Mouse (Mus musculus): ENCODE measurements around the gene Mcl1.
"Not testable (repeated sequence)": the region's sequence is repeated elsewhere in the genome, so short reads cannot be mapped to it uniquely, and the experiment has no call there.

The Mcl1 gene

DNA sequence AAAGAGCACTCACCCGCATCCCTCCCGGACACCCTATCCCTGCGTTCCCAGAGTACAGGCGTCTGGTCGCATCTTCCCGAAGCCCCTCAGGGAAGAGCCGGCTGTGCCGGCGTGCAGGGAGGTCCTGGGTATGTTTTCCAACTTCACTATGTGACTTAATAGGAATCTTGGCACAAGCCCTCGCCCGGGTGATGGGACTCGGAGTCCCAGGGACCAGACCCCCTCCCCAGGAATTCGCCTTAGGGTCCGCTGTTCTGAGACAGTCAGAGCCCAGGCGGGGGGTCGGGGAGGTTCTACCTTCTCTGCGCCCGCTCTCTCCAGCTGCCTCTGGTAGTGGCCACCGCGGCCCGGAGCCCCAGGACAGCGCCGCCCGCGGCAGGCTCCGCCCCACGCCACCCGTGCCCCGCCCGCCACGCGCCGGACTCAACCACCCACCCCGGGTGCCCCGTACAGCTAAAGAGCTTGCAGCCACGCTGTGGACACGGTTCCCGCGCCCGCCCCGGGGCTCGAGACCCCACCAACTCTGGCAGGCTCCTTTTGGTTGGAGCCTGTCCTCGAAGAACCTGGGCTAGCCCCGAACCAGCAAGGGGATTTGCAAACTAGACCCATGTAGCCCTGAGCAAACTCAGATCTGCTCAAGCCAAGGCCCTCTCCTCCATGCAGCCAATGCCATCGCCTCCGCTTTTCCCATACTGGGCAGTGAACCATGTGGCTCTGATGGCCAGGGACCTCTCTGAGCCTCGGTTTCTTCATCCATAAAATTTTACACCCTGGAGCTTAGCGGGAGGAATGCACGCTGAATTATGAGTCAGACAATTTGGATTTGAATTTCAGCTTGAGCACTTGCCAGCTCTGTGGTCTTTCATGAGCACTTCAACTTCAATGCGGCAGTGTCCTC lies 29.2 kb downstream of the Mcl1 start, which contains the start of gene Adamtsl4:
Gene Adamtsl4 (minus strand): TSS at position 394 of the 898 bp plus-strand sequence.
- peak; percentile 72 to 74 for DNase-seq

DNA sequence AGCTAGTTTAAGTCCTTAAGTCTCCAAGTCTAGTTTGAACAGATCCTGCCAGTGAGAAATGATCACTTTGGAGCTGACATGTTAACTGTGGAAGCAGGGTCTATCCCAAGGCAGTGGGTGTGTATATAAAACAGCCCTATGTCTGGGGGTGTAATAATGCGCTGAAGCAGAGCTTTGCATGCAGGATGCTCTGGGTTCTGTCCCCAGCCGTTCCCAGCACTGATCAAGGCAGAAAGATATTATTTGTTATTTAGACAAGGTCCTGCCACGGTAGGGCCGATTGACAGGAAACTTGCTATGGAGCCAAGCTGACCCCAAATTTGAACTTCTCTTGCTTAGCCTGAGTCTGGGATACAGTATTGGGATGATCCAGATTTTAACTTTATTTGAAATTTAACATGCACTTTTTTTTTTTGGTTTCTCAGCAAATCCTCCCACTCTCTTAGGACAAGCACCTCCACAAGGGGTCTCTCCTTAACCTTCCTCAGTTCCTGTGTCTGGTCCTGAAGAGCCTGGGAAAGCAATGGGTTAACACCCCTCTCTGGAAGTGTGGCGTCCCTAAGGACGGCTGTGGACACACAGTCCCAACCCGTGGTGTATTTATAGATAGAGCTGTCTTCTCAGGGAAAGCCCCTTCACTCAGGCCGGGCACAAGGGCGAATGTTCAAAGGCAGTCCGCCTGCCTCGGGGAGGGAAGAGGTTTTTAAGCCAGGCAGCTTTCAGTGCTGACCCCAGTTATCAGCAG lies 30.8 kb downstream of the Mcl1 start:
- no peak for DNase-seq

DNA sequence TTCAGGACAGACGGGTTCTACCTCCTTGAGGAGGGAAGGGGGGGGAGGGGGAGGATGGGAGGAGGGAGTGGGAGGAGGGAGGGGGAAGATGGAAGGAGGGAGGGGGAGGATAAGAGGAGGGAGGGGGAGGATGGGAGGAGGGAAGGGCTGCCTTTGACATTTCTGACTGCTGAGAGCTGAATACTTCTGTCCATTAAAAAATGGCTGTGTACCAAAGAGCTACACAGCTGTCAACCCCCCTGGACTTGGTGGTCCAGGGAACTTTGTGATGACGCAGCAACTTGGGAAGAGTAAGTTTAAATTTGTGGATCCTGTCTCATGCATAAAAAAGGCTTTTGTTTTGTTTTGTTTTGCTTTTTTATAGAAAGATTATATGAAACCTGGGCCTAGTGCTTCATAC lies 31.4 kb downstream of the Mcl1 start:
- no peak for DNase-seq

DNA sequence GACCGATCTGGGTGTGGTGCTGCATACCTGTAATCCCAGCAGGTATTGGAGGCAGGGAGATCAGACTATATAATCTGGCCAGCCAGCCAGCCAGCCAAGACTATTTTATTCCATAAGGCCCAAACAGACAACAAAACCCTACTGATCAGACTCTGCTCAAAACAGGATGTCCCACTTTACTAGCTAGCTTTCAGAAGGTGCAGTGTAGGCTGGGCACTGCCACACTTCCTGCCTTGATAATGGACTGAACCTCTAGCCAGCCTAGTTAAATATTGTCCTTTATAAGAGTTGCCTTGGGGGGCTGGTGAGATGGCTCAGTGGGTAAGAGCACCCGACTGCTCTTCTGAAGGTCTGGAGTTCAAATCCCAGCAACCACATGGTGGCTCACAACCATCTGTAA lies 32.0 kb downstream of the Mcl1 start:
- not testable (repeated sequence) for DNase-seq

DNA sequence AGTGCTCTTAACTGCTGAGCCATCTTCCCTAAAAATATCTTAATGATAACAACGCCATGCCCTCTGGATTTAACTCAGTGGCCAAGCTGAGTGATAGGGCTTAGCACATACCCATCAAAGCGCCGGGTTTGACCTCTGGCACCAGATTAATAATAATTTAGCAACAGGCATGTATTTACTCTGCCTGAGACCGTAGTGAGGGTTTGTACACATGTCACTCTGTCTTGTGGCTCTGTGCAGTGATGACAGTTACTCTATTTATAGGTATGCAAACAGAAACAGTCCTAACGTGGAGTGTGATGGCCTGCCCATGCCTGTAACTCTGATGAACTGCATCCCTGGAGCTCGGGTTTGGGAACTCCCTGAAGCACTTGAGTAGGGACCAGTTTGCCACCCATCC lies 34.1 kb downstream of the Mcl1 start:
- peak; percentile 23 to 28 for DNase-seq

DNA sequence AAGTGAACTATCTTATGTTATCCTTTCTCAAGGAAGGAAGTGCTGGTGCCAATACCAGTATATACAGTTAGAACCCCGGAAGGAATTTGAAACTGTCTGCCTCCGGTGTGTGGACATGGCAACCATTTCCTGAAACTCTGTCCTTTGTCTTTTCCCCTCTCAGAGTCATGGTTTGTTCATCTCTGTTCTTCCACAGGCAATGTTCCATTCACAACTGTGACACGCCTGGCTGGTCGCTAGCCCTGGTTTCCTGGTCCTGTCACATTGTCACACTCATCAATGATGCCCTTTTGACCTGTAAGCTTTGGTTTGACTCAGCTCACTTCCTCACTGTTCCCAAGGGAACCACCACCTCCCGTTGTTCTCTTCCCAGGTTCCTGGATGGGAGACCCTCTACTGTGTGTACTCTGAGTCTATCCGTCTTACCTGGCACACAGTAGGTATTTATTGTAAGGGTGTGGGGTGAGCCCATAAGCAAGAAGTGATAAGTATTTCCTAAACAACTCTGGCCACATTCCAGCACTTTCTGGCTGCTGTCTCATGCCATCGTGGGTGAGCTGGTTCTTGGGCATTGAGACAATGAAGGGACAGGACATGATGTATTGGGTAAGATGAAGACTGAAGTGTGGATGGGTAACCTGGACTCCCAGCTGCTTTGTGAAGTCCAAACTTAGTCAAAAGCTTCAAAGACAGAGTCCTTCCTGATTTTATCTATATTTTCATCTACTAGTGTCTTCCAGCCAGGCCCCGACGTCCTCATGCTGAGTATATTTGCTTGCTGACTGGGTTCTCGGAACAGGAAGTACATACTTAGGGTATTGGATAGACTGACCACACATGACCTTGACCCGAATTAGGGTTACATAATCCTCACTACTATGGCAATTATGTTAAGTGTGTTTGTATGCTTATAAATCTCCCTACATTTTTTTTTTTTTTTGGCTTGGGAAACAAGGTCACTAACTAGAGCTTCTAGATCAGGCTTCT lies 35.5 kb downstream of the Mcl1 start:
- DNase-seq: no peak

DNA sequence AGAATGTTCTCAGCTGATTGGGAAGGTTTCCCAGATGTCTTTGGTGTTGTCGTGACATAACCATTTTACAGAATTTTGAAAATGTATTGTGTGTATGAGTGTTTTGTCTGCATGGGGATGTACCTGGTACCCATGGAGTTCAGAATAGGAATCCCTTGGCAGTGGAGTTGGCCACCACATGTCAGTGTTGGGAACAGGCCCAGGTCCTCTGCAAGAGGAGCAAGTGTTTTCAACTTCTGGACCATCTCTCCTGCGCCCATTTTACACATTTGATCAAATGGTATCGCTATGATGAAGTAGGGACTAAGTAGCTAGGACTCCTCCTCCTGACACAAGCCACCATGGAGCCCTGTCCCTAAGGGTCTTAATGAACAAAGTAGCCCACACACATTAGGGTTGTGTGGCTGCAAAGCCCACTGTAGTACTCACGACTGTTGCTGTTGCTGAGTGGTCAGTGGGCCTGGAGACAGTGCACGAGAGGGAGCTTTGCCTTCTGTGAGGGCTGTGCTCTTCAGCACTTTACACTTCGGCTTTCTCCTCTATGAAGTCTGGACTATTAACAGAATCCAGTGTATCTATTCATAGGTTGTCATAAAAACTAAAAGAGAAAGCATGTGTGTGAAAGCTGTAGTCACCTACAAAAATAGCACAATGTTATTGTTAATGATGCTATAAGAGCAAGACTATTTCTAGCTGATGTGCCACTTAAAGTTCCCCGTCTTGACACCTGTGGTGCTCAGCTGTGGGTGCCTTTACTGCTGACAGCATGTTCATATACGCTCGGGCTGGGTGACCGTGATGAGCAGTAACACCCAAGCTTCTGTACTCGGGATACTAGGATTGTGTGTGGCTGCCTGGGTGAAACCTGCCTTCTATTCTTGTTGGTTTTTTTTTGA lies 36.5 kb downstream of the Mcl1 start:
- no peak for DNase-seq

DNA sequence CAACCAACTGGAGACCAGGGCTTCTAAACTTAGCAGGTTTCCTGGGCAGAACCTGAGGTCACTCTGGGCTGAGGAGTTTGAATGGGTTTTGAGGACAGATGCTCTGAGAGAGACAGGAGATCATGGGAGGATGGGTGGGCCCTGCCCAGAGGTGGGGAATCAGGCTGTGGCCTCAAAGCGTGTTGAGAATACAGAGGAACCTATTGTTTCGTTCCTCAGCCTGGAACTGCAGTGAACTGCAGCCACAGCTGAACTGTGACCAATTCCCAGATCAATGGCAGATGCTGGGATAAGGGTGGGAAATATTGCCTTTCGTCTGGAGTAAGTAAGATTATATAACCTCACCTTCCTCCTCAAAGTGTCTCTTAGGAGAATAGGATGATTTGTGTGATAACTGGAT lies 37.2 kb downstream of the Mcl1 start:
- DNase-seq: no peak

DNA sequence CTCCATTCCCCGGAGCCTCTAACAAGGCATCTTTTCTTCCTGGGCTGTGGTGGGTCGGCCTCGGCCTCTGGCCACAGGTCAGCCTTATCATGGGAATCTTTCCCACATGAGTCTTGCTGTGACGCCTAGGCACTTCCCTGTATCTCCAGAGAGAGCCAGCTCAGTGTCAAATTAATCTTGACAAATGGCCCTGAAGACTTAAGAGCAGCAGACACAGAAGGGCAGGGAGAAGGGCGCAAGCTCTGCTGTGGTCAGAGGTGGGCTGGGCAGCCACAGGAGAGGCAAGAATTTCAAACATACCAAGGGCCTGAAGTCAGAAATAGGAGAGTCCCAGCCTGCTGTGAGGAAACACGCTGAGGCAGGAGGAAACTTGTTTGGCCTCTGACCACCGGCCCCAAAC lies 37.8 kb downstream of the Mcl1 start:
- DNase-seq: no peak

DNA sequence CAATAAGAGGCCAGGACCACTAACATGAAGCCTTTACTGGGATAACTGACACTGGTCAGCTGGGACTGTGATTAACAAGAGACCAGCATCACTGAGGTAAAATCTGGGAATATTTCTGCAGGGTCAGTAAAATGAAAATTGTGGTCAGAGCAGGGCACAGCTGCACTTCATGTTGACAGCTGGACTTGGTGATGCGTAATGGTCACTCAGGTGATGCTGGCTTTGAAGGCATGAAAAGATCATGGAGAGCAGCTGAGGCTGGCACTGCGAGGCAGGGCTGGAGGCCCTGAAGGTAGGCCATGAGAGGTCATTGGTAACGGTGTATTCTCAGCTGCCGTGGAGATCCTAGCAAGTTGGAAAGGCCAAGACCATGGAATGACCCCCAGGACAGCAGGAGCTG lies 39.7 kb downstream of the Mcl1 start:
- DNase-seq: no peak

DNA sequence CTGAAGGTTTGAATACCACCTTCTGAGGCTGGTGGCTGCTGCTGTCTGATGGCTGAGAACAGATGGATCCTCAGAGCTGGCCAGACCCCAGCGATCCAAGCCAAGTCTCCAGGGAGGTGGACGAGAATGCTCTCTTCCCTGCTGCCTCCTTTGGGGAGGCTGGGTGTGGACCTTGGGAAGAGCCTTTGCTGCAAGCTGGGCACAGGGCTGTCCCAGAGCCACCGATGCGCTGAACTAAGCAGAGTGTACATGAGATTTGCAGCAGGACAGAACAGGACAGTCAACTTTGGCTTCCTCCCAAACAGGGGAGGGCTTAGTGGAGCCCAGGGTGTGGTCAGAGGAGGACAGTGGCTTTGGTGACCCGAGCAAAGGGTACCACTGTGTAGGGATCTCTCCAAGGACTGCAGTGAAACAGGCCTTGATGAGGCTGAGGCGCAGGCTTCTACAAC lies 41.7 kb downstream of the Mcl1 start:
- DNase-seq: no peak

DNA sequence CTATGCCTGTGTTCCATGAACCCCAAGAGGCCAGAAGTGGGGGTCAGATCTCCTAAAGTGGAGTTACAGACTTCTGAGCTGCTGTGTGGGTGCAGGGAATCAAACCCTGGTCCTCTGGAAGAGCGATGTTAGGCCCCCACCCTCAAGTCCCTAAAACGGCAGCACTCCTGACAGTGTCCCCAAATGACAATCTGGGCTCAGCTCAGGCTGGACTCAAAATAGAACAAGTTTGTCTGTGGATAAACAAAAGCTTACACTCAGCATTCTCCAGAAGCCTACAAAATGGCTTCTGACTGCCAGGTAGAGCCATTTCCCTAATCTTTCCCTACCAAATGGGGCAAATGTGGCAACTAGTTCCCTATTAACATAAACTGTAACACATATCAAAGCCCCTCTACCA lies 42.5 kb downstream of the Mcl1 start:
- DNase-seq: no peak

DNA sequence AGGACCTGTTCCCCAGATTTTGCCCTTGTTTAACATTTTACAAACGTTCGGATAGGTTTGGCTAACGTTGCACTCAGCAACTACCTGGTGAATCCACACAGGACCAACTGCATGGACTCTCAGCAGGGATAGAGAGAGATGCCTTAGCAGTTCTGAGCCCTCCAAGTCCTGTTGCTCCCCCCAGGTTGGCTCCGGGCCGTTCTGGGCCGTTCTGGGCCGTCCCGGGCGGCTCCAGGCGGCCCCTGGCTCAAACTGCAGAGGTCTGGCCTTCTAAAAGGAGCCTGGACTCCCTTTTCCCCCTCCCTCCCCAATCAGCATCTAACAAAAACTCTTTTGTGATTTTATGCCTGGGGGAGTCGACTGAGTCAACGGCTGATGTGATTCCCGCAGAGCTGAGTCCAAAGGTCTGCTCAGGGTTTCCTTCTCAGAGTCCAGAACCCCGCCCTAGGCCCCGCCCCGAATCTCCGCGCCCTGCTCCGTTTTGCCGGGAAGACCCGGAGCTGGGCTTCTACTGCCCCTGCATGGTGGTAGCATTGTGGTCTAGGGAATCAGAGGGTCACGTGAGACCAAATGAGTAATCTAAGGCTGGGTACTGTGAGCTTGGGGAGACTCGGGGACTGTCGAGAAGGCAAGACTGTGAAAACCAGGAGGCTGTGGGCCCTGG lies 43.4 kb downstream of the Mcl1 start:
- DNase-seq: no peak

DNA sequence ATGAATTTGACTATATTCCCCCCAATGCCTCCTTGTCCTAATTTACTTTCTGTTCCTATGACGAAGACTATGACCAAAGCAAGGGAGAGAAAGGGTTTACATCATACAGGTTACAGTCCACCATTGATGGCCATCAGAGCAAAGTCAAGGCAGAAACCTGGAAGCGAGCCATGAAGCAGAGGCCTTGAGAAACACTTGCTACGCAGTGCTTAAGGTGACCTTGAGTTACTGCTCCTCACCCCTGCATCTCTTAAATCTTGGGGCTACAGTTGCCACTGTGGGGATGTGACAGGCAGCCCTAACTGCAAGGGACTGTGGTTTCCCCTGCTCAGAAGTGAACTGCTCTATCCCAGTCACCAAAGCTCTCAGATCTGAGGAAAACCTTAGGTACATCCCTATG lies 44.7 kb downstream of the Mcl1 start:
- no peak for DNase-seq

DNA sequence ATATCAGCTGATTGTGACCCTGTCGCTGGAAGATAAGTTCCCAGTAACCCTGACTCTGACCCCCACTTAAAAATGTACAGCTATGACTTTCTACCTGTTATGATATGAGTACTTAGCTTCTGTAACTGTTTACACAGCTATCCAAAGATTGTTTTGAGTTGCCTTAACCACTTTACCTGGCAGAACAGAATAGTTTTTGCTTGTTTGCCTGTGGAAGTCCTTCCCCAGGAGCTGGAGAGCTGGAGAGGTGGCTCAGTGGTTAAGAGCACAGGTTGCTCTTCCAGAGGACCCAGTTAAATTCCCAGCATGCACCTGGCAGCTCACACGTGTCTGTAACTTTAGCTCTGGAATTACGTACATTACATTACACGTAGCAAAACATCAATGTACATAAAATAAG lies 46.0 kb downstream of the Mcl1 start:
- no peak for DNase-seq

DNA sequence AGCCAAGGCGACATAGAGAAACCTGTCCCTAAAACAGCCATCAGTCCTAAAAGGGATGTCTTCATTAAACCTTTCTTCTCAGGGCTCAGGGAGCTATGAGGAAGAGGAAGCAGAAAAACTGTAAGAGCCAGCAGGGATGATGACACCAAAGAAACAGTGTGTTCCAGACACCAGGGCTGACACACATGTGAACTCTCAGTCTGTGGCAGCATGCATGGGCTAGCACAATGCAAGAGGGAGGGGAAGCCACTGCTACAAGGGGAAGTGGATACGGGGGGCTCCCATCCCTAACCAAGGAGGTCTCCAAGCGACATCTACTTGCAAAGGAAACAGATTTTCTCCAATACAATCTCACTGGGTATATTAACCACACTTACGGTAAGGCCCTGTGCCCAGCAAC lies 47.7 kb downstream of the Mcl1 start:
- no peak for DNase-seq

DNA sequence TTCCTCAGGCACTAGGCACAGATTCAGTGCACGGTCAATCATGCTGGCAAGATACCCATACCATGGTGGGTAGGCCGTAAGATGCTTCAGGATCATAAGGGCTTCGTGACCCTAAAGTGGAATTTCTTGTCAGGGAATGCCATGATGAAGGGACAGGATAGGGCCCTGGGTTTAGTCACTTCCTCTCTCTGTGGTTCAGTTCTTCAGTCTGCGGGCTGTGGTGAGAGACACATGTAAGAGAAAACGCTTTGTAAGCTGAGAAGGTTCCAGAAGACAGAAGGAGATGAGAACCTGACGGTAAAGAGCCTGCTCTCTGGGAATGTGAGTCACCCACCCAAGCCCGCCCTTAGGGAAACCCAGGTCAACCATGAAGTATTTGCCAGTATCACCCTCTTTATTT lies 48.9 kb downstream of the Mcl1 start:
- peak in 1 of 2 experiments; percentile 13 for DNase-seq

DNA sequence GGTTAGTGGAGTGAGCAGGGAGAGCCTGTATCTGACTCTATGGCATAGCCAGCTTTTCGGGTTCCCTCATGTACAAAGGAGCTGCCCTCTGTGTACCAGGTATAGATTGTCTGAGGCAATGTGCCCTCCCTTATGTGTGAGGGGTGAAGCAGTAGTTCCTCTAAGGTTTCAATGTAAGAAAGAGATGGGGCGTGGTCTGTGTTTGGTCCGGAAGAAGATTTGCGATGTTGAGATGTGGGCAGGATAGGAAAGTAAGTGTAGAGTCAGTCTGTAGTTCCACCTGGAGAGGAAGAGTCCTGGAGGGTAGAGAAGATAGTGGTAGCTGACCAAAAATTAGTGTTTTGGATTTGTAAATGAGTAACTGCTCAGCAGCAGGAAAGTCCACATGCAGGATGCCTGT lies 50.5 kb downstream of the Mcl1 start:
- no peak for DNase-seq

DNA sequence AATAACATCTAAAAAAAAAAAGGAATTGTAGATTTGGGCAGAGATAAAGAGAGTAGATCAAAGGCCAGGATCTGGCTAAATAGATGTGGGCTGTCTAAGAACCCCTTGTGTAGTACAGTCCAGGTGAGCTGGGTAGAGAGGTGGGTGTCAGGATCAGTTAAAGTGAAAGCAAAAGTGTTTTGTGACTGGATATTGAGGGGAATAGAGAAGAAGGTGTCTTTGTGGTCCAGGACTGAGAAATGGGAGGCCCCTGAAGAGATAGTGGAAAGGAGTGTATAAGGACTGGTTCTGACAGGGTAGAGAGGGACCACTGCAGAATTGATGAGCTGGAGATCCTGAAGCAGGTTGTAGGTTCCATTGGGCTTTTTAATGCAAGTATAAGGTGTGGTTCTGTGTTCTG lies 51.4 kb downstream of the Mcl1 start:
- DNase-seq: no peak

Data from B cell, adult 2 months (primary cell).